Mouse (Mus musculus) limb, embryonic 14.5 days (tissue): ENCODE measurements around the gene Spry1. TPM values are rescaled to one million over a fixed set of nuclear protein-coding genes. Genes with fewer than 3 reads are reported as not detected.

ENCODE experiments used
- ATAC-seq: fragments of 200-750 bp; cut with Nextera tagmentation; 2 replicates; pipeline ENCODE4 v1.8.0; 2017; ENCODE audit warnings: low read depth, moderate number of reproducible peaks, moderate TSS enrichment; ENCODE audit not compliant: low FRiP score
- DNase-seq: peaks from one replicate; pipeline ENCODE4 v3.0.0-alpha.2; 2015; ENCODE audit warnings: low spot score
- H3K27ac ChIP-seq: fragments of 300-500 bp; sonication (generic); replicated peaks from 2 replicates; pipeline ENCODE4 v1.5.1; 2014; ENCODE audit warnings: low read depth, mild to moderate bottlenecking, low read length, moderate library complexity, mixed read lengths
- H3K27me3 ChIP-seq: fragments of 300-500 bp; sonication (generic); 2 replicates; pipeline ENCODE4 v1.6.1; 2014; ENCODE audit warnings: low read length, mixed read lengths; ENCODE audit not compliant: control insufficient read depth, insufficient read depth
- H3K36me3 ChIP-seq: fragments of 300-500 bp; sonication (generic); 2 replicates; pipeline ENCODE4 v1.6.1; 2014; ENCODE audit warnings: mild to moderate bottlenecking, low read length, moderate library complexity, mixed read lengths; ENCODE audit not compliant: control insufficient read depth, insufficient read depth
- H3K4me1 ChIP-seq: fragments of 300-500 bp; sonication (generic); 2 replicates; pipeline ENCODE4 v1.6.1; 2014; ENCODE audit warnings: antibody characterized with exemption, low read length, mixed read lengths; ENCODE audit not compliant: control insufficient read depth, insufficient read depth
- H3K4me2 ChIP-seq: fragments of 300-500 bp; sonication (generic); replicated peaks from 2 replicates; pipeline ENCODE4 v1.6.1; 2014; ENCODE audit warnings: low read depth, mild to moderate bottlenecking, low read length, moderate library complexity; ENCODE audit not compliant: severe bottlenecking
- H3K4me3 ChIP-seq: fragments of 300-500 bp; sonication (generic); replicated peaks from 2 replicates; pipeline ENCODE4 v1.5.1; 2014; ENCODE audit warnings: low read length
- H3K9ac ChIP-seq: fragments of 300-500 bp; sonication (generic); 2 replicates; pipeline ENCODE4 v1.6.1; 2014; ENCODE audit warnings: mild to moderate bottlenecking, low read depth, low read length, moderate library complexity; ENCODE audit not compliant: severe bottlenecking
- H3K9me3 ChIP-seq: fragments of 300-500 bp; sonication (generic); 2 replicates; pipeline ENCODE4 v1.6.1; 2016; ENCODE audit warnings: low read length; ENCODE audit not compliant: control insufficient read depth
- POLR2A ChIP-seq: fragments of 200-500 bp; IDR thresholded peaks from 2 replicates; pipeline ENCODE4 v1.8.0; 2012; ENCODE audit warnings: inconsistent platforms, mild to moderate bottlenecking, moderate library complexity, borderline replicate concordance; ENCODE audit not compliant: insufficient read depth, insufficient read length; ENCODE audit errors: extremely low read depth
- WGBS: fragments of 180-500 bp; shearing (Covaris S2); extraction: QIAGEN DNeasy Blood & Tissue Kit; methylation state at CpG from one replicate; pipeline ENCODE4 v1.1.7; 2014; 5-methylcytosine and 5-hydroxymethylcytosine counted together
- polyA plus RNA-seq, 2 experiments: library from polyadenylated mRNA; depleted of rRNA in 1 of 2; stranded (reverse) in 1 of 2; unstranded in 1 of 2; fragments of >200 nt; fragmentation: Nextera tagmentation in 1 of 2; extraction: Ambion mirVana in 1 of 2; gene quantifications; 2 replicates each; pipeline versions ENCODE4 v1.2.1 to v1.2.3; 2012 to 2014

Spry1 gene
- polyA plus RNA-seq, 2 experiments: 23.6 to 57.1 TPM

GRCm38 (mm10) chr3:37669100-37669499, 29.4 kb downstream of the Spry1 start:
- Histone ChIP-seq H3K9me3 (peaks cover 18% of the 10 kb centered on the region), H3K4me2 (no peak overlapping the region), H3K9ac (no peak overlapping the region), H3K27ac (no peak overlapping the region), H3K27me3 (no peaks in the 10 kb centered on the region), H3K36me3 (no peaks in the 10 kb centered on the region), H3K4me1 (0 out of 2 replicates have a peak, but pooled peaks cover 2% of the 10 kb centered on the region), H3K4me3 (no peak overlapping the region)
- no peak for DNase-seq
- ATAC-seq: no peak
- TF ChIP-seq POLR2A: no peak
- 98% methylated on average over 20 of the region's 20 CpGs for WGBS

- no peaks in the 10 kb centered on the region for H3K4me1 ChIP-seq
- no peak for TF ChIP-seq POLR2A
- no peaks in the 10 kb centered on the region for H3K36me3 ChIP-seq
- H3K9me3 ChIP-seq: peaks cover 18% of the 10 kb centered on the region
- 26% methylated on average over 15 of the region's 15 CpGs for WGBS
- no peak overlapping the region for H3K9ac ChIP-seq
- DNase-seq: no peak
- no peak overlapping the region for H3K27ac ChIP-seq
- no peaks in the 10 kb centered on the region for H3K27me3 ChIP-seq
- H3K4me2 ChIP-seq: no peak overlapping the region
- no peak for ATAC-seq
- H3K4me3 ChIP-seq: no peak overlapping the region
Measured at GRCm38 (mm10) chr3:37672266-37673040, 32.7 kb downstream of the Spry1 start.

GRCm38 (mm10) chr3:37673513-37674261, 33.9 kb downstream of the Spry1 start:
- 59% methylated on average over 13 of the region's 13 CpGs for WGBS

GRCm38 (mm10) chr3:37675056-37675525, 35.3 kb downstream of the Spry1 start:
- Histone ChIP-seq H3K27ac (no peak overlapping the region), H3K4me1 (no peaks in the 10 kb centered on the region), H3K27me3 (no peaks in the 10 kb centered on the region), H3K4me2 (no peak overlapping the region), H3K4me3 (no peak overlapping the region), H3K9ac (no peak overlapping the region), H3K9me3 (0 out of 2 replicates have a peak, but pooled peaks cover under 1% of the 10 kb centered on the region), H3K36me3 (no peaks in the 10 kb centered on the region)
- no peak for ATAC-seq
- no peak for TF ChIP-seq POLR2A
- no peak for DNase-seq
- WGBS: 78% methylated on average over 11 of the region's 11 CpGs

More at GRCm38 (mm10) chr3:37673513-37674261, 33.9 kb downstream of the Spry1 start:
- Histone ChIP-seq H3K4me1 (no peaks in the 10 kb centered on the region), H3K9ac (no peak overlapping the region), H3K27ac (no peak overlapping the region), H3K36me3 (no peaks in the 10 kb centered on the region), H3K9me3 (peaks cover 15% of the 10 kb centered on the region), H3K27me3 (no peaks in the 10 kb centered on the region), H3K4me2 (no peak overlapping the region), H3K4me3 (no peak overlapping the region)
- DNase-seq (no peak), ATAC-seq (no peak)
- TF ChIP-seq POLR2A: no peak

- no peak for TF ChIP-seq POLR2A
- Histone ChIP-seq H3K4me3 (no peak overlapping the region), H3K4me1 (no peaks in the 10 kb centered on the region), H3K9ac (no peak overlapping the region), H3K27ac (no peak overlapping the region), H3K27me3 (no peaks in the 10 kb centered on the region), H3K36me3 (no peaks in the 10 kb centered on the region), H3K4me2 (no peak overlapping the region), H3K9me3 (no peaks in the 10 kb centered on the region)
- no peak for DNase-seq
- ATAC-seq: no peak
- WGBS: 74% methylated on average over 8 of the region's 8 CpGs
Measured at GRCm38 (mm10) chr3:37676291-37676690, 36.5 kb downstream of the Spry1 start.
